Mouse (Mus musculus) megakaryocyte, adult 5-6 weeks (primary cell): ENCODE measurements around the gene Serpinb1c. TPM values are rescaled to one million over a fixed set of nuclear protein-coding genes. Genes with fewer than 3 reads are reported as not detected.

Source experiments
- total RNA-seq, 2 experiments: library from RNA; stranded (forward) in 1 of 2; stranded (reverse) in 1 of 2; fragments of 153-499, 151-499 nt in 1 of 2; fragments of 221-1000, 200-1000 nt in 1 of 2; gene quantifications; 2 replicates each; pipeline versions ENCODE4 v1.2.3 to v1.2.4; 2015 to 2017

Serpinb1c gene
- total RNA-seq, 2 experiments from 2014 or later, result not detected

Other genes with a start within 250 kb of the Serpinb1c start
- gene Mylk4, start 114.3 kb downstream of the Serpinb1c start, total RNA-seq (2015), result not detected in 2 replicates
- not detected in 2 replicates for gene Mylk4, start 114.3 kb downstream of the Serpinb1c start, total RNA-seq (2017)
- 8.8 and 11.8 TPM in 2 replicates for gene Wrnip1, start 96.2 kb downstream of the Serpinb1c start, total RNA-seq (2015)
- gene Wrnip1, start 96.2 kb downstream of the Serpinb1c start, total RNA-seq (2017), result 22.6 and 27.5 TPM in 2 replicates
- gene D930007J09Rik, start 95.4 kb downstream of the Serpinb1c start, total RNA-seq (2015), result not detected in 2 replicates
- gene D930007J09Rik, start 95.4 kb downstream of the Serpinb1c start, total RNA-seq (2017), result not detected in 2 replicates
- gene Serpinb1a, start 47.0 kb downstream of the Serpinb1c start, total RNA-seq (2015), result 147 and 163 TPM in 2 replicates
- 189 and 208 TPM in 2 replicates for gene Serpinb1a, start 47.0 kb downstream of the Serpinb1c start, total RNA-seq (2017)
- 1.6 and 1.7 TPM in 2 replicates for gene Serpinb6b, start 67.0 kb upstream of the Serpinb1c start, total RNA-seq (2015)
- gene Serpinb6b, start 67.0 kb upstream of the Serpinb1c start, total RNA-seq (2017), result 1.9 and 7.2 TPM in 2 replicates
- gene Serpinb9, start 105.0 kb upstream of the Serpinb1c start, total RNA-seq (2015), result 2.7 and 4.2 TPM in 2 replicates
- gene Serpinb9, start 105.0 kb upstream of the Serpinb1c start, total RNA-seq (2017), result 1.9 TPM in 2 replicates
- 0.27 TPM in 1 of 2 replicates, not detected in the other for gene Serpinb9b, start 129.2 kb upstream of the Serpinb1c start, total RNA-seq (2015)
- not detected in 2 replicates for gene Serpinb9b, start 129.2 kb upstream of the Serpinb1c start, total RNA-seq (2017)
- 0.07 TPM in 1 of 2 replicates, not detected in the other for gene Serpinb1b, start 180.4 kb upstream of the Serpinb1c start, total RNA-seq (2015)
- 0.12 TPM in 1 of 2 replicates, not detected in the other for gene Serpinb1b, start 180.4 kb upstream of the Serpinb1c start, total RNA-seq (2017)